Mouse (Mus musculus) layer of hippocampus, adult 2 months (tissue): ENCODE results near the gene Elavl2. TPM values are rescaled to one million over a fixed set of nuclear protein-coding genes. Genes with fewer than 3 reads are reported as not detected.

ENCODE experiments used
- DNase-seq, 2 experiments: peaks; one replicate each; pipeline ENCODE4 v3.0.0; 2022; ENCODE audit warnings: low spot score in 2 of 2
- H3K27ac ChIP-seq: fragments of 200-600 bp; 2 replicates; pipeline ENCODE4 v1.8.1; 2022
- H3K4me3 ChIP-seq: fragments of 200-600 bp; 2 replicates; pipeline ENCODE4 v1.8.1; 2022; ENCODE audit warnings: mild to moderate bottlenecking
- CTCF ChIP-seq: fragments of 200-600 bp; conservative IDR thresholded peaks from 2 replicates; pipeline ENCODE4 v1.8.1; 2022; ENCODE audit warnings: antibody characterized with exemption, mild to moderate bottlenecking, moderate library complexity
- long read RNA-seq, 2 experiments: library from polyadenylated mRNA; stranded (forward); transcript quantifications; one replicate each; pipeline ENCODE4 v2.0.0; 2021; ENCODE audit warnings: borderline mapping rate in 2 of 2
- total RNA-seq, 2 experiments: library from RNA; stranded (reverse); gene quantifications; 2 replicates each; pipeline ENCODE4 v1.2.3; 2021

Elavl2 gene
- total RNA-seq = 100 to 1,000 TPM in 1 of 2 experiments, 10 to 100 TPM in 1; 89.2 to 108 TPM
- long read RNA-seq, experiment 1, full-length matches to known transcripts = 5 of 26 reads
- long read RNA-seq, experiment 1, partial matches to known transcripts = 2 of 26 reads
- long read RNA-seq, experiment 1, other reads (novel, unspliced or antisense) = 19 of 26 reads
- long read RNA-seq, experiment 2, full-length matches to known transcripts = 5 of 37 reads
- long read RNA-seq, experiment 2, partial matches to known transcripts = 4 of 37 reads
- long read RNA-seq, experiment 2, other reads (novel, unspliced or antisense) = 28 of 37 reads

DNA sequence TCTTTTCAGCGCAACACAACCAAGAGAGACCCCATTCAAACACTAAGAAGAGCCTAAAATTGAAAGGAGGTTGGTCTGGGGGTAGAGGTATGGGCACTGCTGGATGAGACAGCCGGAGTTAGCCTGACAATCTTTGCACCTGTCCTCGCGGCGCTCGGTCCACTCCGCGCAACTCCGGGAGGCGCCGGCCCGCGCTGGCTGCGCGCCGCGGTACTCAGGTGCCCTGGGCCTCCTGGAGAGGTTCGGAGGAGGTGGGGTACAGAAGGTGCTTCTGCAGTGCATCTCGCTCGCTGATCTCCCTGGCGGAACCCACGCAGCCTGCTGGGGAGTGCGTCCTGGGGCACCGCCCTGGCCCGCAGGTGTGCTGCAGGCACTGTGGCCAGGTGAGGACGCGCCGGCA lies at the start of gene Elavl2:
TSS of gene Elavl2 (minus strand) at position 363 of the 400 bp plus-strand sequence.
- no peak for DNase-seq
- no peak for TF ChIP-seq CTCF
- H3K4me3 ChIP-seq = peak within 1 kb of the TSS; percentile 40; the same call in 1 of the 2 replicates
- H3K27ac ChIP-seq = no peak within 1 kb of the TSS

DNA sequence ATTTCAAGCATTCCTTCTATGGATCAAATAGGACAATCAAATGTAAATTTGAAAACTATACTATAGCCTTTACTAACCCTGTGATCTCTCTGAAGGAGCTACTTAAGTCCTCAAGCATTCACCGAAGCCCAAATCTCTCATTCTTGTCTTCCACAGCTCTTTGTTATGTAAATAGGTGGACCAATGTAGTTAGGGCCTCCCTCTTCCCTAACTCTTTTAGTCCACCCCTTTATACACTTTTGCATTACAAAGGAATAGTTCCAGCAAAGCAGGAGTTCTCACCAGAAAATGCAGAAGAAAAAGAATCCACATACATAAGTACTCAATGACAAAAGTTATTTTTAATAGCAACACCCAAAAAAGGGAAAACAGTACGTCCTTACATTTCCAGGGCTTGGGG lies 47.3 kb upstream of the Elavl2 start:
- no peak for TF ChIP-seq CTCF
- Histone ChIP-seq H3K27ac (no peak overlapping the region), H3K4me3 (no peak overlapping the region)
- DNase-seq = no peak

DNA sequence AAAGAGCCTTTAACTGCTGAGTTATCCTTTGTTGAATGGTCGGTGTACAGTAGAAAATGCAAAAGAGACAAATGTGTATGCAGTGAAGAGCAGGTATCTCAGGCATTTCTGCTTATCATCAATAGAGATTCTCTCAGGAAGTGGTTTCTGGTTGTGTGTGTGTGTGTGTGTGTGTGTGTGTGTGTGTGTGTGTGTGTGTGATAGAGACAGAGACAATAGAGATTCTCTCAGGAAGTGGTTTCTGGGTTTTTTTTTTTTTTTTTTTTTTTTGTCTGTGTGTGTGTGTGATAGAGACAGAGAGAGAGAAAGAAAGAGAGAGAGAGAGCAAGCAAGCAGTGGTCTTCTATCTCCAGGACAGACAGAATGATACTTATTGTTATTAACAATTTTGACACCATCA lies 15.0 kb upstream of the Elavl2 start:
- no peak for TF ChIP-seq CTCF
- DNase-seq = no peak
- H3K27ac ChIP-seq = no peak overlapping the region
- no peak overlapping the region for H3K4me3 ChIP-seq

DNA sequence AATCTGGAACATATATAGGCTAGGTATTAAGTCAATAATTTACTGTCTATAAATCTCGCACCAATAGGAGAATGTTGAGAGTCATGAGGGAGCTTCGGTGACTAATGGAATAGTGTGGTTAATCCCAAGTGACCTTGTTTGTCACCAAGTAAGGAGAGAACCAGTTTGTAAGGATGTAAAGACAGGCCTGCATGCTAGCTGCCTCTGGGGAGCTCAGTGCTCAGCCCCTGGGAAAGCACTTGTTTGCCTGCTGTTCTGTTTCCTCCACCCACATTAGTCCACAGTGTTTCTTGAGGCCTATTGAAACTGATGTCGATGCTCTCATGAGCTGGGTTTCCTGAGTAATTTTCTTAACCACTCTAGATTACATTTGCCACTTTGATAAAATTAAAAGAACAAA lies 4.5 kb upstream of the Elavl2 start:
- H3K27ac ChIP-seq = no peak overlapping the region
- no peak for DNase-seq
- TF ChIP-seq CTCF = no peak
- no peak overlapping the region for H3K4me3 ChIP-seq

DNA sequence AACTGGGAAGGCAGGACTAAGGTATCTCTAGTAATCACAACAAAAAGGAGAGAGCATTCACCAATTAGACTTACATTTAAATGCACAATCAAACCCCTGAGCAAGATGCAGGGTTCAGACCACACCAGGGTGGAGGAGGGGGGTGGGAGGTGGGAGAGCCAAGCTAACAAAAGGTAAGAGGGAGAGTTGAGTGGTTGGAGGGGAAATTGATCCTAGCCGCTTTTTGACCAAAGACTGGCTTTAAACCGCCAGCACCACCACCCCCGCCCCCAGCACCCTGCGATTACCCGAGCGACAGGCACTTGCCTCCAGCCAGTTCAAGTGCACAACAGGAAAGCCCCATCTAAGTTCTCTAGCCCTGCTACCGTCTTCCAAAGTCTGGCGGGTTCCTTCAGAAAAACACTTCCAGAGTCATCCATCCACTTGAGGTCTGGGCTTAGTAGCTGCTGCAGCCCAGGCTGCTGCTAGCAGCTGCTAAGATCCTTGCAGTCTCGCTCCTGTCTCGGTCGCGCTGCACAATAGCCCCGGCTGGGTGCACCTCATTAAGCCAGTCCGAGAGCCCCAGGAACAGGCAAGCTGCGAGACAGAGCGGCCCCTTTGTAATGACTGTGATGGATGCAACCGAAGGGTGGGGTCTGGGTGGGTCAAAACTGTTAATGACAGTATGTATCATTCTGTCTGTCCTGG lies 932 bp downstream of the Elavl2 start:
- TF ChIP-seq CTCF = no peak
- no peak overlapping the region for H3K27ac ChIP-seq
- peak overlapping the region; percentile 8; the same call in 1 of the 2 replicates for H3K4me3 ChIP-seq
- no peak for DNase-seq

DNA sequence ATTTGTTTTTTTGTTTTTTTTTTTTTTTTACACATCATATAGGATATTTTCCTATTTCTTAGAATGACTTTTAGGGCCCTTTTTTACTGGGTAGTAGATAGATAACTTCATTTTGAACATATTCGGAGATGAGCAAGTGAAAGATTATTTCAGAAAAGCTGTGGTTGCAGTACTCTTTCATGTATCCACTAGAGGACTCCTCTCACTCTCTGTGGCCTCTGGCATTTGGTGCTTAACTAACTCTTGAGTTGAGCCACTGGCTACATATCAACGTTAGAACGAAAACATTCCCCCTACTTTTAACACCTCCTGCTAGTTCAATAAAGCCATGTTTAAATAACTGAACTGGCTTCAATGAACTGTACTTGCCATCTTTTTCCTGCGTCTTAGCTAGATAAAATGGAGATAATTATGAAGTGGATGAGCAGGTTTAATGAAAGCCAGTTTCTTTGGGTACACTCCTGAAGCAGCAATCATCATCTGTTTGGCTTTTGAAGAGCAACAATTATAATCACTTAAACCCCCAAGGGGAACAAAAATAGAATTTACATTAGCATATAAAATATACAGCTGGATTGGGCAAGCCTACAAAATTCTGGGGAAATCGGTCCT lies 8.5 kb downstream of the Elavl2 start:
- no peak for DNase-seq
- Histone ChIP-seq H3K27ac (no peak overlapping the region), H3K4me3 (no peak overlapping the region)
- peak; percentile 48 for TF ChIP-seq CTCF

DNA sequence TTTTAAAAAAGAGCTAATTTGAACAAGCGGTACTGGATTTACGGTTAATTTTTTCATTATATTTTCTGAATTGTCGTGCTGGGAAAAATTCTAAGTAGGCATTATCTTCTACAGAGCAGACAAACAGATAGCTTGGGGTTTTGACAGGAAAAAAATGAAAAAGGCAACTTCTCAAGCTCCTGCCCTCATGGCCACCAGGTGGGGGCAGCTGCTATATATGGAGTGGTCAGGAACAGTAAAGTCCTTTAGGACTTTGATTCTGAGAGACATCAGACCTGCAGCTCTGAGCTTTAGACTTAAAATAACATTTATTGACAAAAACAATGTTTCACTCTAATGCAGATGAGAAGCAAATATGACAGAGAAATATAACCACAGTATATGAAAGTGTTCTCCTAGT lies 12.9 kb downstream of the Elavl2 start:
- no peak for TF ChIP-seq CTCF
- Histone ChIP-seq H3K4me3 (no peak overlapping the region), H3K27ac (no peak overlapping the region)
- DNase-seq = no peak

DNA sequence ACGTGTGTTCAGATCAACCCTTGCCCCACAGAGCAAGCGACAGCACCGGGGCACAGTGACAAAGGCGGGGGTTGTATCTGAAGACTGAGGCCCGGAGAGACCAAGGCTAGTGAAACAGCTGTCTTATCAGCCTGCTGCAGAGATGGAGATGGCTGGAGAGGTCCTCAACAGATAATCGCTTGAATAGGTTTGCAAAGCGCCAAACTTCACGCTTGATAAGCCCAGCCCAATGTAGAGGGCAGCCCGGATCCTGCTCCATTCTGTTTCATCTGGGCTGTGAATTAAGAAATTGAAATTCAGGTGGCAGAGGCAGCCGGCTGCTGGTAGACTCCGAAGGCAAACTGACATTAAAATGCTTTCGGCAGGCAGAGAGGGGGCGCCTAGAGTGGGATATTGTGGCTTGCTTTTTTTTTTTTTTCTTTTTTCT lies 19.4 kb downstream of the Elavl2 start:
- peak overlapping the region; percentile 43 for H3K4me3 ChIP-seq
- TF ChIP-seq CTCF = peak; percentile 38
- no peak overlapping the region for H3K27ac ChIP-seq

DNA sequence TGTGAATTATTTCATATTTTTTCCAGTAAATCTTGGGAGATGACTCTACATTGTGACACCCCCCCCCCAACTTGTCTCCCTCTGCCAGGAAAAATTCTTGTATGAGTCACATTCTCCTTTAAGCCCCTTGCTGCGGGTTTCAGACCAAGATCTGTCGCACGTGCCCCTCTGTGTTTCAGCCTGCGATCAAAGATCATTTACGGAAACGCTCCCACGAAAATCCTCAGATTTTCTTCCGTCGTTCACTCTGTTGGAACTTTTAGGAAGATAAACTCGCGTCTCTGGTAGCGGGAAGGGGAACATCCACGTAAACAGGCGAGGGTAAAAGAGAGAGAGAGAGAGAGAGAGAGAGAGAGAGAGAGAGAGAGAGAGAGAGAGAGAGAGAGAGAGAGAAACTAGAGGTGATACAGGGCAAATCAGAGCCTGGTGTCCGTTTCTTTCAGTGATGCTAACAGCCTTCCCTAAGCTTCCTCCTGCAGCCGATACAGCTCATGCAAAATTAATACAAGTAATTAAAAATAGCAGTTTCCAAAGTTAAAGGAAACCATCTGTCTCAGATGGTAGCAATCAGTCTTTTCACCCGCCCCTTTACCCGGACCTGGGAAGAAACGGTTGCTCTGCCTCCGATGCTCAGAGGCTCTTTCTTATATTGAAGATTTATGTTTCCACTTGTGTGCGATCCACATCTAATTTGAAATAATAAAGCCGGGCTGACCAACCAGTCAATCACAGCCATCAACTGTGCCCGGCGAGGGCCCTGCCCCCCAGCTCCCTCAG lies 20.1 kb downstream of the Elavl2 start:
- TF ChIP-seq CTCF = no peak
- H3K4me3 ChIP-seq = peak overlapping the region; percentile 43
- H3K27ac ChIP-seq = no peak overlapping the region
- no peak for DNase-seq

More for the DNA sequence above, 19.4 kb downstream of the Elavl2 start:
- no peak for DNase-seq

DNA sequence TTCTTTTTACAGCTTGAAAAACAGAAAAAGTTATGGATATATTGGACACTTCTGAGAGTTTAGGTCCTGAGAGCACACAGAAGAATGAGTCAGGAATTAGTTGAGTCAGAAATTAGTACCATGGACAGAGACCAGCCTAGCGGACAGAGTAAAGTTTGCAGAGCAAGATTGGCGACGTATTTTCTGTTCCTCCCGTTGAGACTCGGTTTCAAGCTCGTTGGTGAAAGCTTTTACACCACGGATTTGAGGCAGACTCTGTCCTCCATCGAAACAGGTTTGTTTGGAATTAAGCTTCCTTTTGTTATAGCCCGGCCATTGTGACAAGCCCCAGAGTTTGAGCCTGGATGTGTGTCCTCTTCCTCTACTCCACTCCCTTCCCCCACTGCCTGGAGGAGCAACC lies 21.0 kb downstream of the Elavl2 start:
- no peak overlapping the region for H3K4me3 ChIP-seq
- no peak for DNase-seq
- H3K27ac ChIP-seq = no peak overlapping the region
- TF ChIP-seq CTCF = no peak; the same call in 1 of the 2 replicates

DNA sequence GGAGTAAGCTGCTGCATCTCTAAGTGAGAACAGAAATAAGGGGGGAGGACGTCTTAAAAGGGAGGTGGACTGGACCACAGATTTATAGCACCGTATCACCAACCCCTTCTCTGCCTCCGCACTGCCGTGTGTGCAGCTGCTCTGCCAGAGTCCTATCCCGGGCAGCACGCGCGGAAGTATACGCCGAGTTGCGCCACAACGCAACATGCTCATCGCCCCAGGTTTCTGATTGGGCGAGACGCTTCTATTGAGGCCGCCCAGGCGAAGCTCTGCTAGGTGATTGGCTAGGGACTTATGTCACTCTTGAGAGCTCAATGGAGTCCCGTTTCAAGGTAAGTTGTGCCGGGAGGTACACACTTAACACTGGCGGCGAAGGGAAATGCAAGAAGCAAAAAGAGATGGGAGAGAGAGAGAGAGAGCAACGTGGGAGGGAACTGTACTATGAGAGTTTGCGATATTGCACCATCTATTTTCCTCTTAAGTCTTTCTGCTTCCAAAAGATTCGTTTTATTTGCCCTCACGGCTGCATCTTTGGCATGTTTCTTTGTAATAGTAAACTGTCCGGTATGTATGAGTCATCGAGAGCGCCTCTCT lies 24.2 kb downstream of the Elavl2 start:
- peak overlapping the region; percentile 73 for H3K27ac ChIP-seq

DNA sequence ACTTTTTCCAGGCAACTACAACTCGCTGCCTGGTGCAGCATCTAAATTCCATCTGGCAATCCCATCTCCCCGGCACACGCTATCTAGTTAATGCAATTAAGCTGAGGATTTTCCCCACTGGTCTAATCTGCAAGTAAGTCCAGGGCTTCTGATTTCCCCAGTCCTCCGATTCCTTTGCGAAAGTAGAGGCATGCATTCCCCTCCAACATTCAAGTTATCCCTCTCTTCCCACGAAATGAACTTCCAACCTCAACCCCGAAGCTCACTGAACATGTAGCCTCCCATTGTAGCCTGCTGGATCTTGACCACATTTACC lies 25.3 kb downstream of the Elavl2 start:
- DNase-seq = no peak
- no peak for TF ChIP-seq CTCF
- H3K4me3 ChIP-seq = peak overlapping the region; percentile 69
- peak overlapping the region; percentile 73 for H3K27ac ChIP-seq

More for the DNA sequence above, 24.2 kb downstream of the Elavl2 start:
- H3K4me3 ChIP-seq = peak overlapping the region; percentile 69
- TF ChIP-seq CTCF = peak; percentile 34
- peak; percentile 95 to 98 for DNase-seq
